Mouse (Mus musculus) stomach, embryonic 15.5 days (tissue): ENCODE results near the gene Llph. TPM values are rescaled to one million over a fixed set of nuclear protein-coding genes. Genes with fewer than 3 reads are reported as not detected.

Source experiments
- ATAC-seq: fragments of 200-750 bp; cut with Nextera tagmentation; 2 replicates; pipeline ENCODE4 v1.8.0; 2017; ENCODE audit warnings: low read depth, moderate number of reproducible peaks, moderate TSS enrichment; ENCODE audit not compliant: insufficient read depth, low FRiP score
- H3K27ac ChIP-seq: fragments of 300-500 bp; sonication (generic); 2 replicates; pipeline ENCODE4 v1.5.1; 2015; ENCODE audit warnings: mild to moderate bottlenecking, inconsistent platforms
- H3K27me3 ChIP-seq: fragments of 300-500 bp; sonication (generic); replicated peaks from 2 replicates; pipeline ENCODE4 v1.6.1; 2015; ENCODE audit warnings: inconsistent platforms
- H3K36me3 ChIP-seq: fragments of 300-500 bp; sonication (generic); 2 replicates; pipeline ENCODE4 v1.6.1; 2015; ENCODE audit warnings: inconsistent platforms
- H3K4me1 ChIP-seq: fragments of 300-500 bp; sonication (generic); 2 replicates; pipeline ENCODE4 v1.6.1; 2015; ENCODE audit warnings: inconsistent platforms
- H3K4me2 ChIP-seq: fragments of 300-500 bp; sonication (generic); 2 replicates; pipeline ENCODE4 v1.6.1; 2015; ENCODE audit warnings: mild to moderate bottlenecking, inconsistent platforms
- H3K4me3 ChIP-seq: fragments of 300-500 bp; sonication (generic); replicated peaks from 2 replicates; pipeline ENCODE4 v1.5.1; 2015; ENCODE audit warnings: inconsistent platforms
- H3K9ac ChIP-seq: fragments of 300-500 bp; sonication (generic); 2 replicates; pipeline ENCODE4 v1.6.1; 2015; ENCODE audit warnings: inconsistent platforms
- H3K9me3 ChIP-seq: fragments of 300-500 bp; sonication (generic); 2 replicates; pipeline ENCODE4 v1.6.1; 2016; ENCODE audit warnings: inconsistent platforms
- WGBS: fragments of 180-500 bp; shearing (Covaris S2); methylation state at CpG from one replicate; pipeline ENCODE4 v1.1.7; 2015; 5-methylcytosine and 5-hydroxymethylcytosine counted together
- polyA plus RNA-seq: library from polyadenylated mRNA; unstranded; fragments of >200 nt; fragmentation: Nextera tagmentation; extraction: Ambion mirVana; gene quantifications from 2 replicates; pipeline ENCODE4 v1.2.1, GENCODE M21; 2015

The Llph gene
- polyA plus RNA-seq, 1 experiment from 2014 or later: 53.8 TPM

DNA sequence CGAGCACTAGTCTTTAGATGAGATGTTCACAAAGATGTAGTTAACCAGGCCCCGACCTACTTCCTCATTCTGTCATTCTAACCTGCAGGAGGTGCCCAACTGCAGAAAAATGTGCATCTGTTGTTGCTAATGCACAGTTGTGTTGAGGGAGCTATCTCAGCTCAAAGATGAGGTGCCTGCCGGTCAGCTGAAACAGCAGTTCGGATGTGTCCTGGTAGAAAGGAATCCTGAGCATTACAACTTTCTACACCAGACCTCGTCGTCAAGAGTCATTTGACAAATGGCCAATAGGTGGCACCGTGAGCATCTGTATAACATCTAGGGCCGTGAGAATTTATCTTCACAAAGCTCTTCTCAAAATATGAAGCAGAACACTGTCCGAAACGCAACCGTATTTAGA is 30.4 kb downstream of the Llph start:
- Histone ChIP-seq H3K9me3 (no peaks in the 10 kb centered on the region), H3K4me2 (no peak overlapping the region), H3K27ac (no peak overlapping the region), H3K9ac (no peak overlapping the region), H3K4me1 (0 out of 2 replicates have a peak, but pooled peaks cover 4% of the 10 kb centered on the region), H3K36me3 (no peaks in the 10 kb centered on the region), H3K4me3 (no peak overlapping the region), H3K27me3 (no peaks in the 10 kb centered on the region)
- 17% methylated on average over 11 of the region's 11 CpGs for WGBS
- ATAC-seq: no peak

- Histone ChIP-seq H3K27ac (no peak overlapping the region), H3K9ac (no peak overlapping the region), H3K4me2 (no peak overlapping the region), H3K4me3 (no peak overlapping the region), H3K4me1 (0 out of 2 replicates have a peak, but pooled peaks cover 4% of the 10 kb centered on the region), H3K9me3 (no peaks in the 10 kb centered on the region), H3K36me3 (no peaks in the 10 kb centered on the region), H3K27me3 (no peaks in the 10 kb centered on the region)
- 53% methylated on average over 12 of the region's 12 CpGs for WGBS
- ATAC-seq: no peak
These were observed 40.9 kb downstream of the Llph start for GRCm38 (mm10) chr10:120267790-120268189.

DNA sequence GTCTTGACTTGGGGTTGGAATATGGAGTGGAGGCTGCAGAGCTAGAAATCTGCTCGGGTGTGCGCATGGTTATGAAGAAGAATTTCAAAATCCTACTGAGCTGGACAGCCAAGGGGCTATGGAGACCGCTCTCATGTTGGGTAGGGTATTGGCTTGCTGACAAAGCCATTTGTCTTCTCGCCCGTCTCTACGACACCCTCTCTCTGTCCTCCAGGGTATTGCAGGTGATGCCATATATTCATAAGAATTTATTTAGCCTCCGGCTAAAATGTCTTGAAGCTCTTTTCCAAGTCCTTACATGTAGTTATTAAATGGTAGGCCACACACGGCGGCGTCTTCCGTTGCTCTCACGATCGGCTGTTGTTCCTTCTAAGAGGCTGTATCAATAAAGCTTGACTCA is 43.1 kb downstream of the Llph start:
- WGBS: 93% methylated on average over 13 of the region's 13 CpGs
- H3K9ac ChIP-seq: no peak overlapping the region
- no peaks in the 10 kb centered on the region for H3K27me3 ChIP-seq
- no peak overlapping the region for H3K27ac ChIP-seq
- no peak overlapping the region for H3K4me3 ChIP-seq
- no peak for ATAC-seq
- no peaks in the 10 kb centered on the region for H3K36me3 ChIP-seq
- no peak overlapping the region for H3K4me2 ChIP-seq
- no peaks in the 10 kb centered on the region for H3K9me3 ChIP-seq
- H3K4me1 ChIP-seq: 0 out of 2 replicates have a peak, but pooled peaks cover 4% of the 10 kb centered on the region

DNA sequence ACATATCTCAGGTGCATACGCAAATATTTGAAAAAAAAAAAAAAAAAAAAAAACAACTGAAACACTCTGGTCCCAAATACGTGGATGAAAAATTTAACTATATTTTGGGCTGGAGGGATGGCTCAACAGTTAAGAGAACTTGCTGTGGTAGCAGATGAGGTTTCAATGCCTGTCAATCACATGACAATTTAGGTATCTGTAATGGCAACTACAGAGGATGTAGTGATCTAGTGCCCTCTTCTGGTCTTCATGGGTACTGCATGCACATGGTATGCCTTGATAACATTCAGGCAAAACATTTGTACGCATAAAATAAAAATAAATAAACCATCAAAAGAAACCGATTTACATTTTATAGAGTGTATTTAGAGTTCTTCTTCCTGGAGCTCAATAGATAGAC is 43.9 kb downstream of the Llph start:
- 0 out of 2 replicates have a peak, but pooled peaks cover 4% of the 10 kb centered on the region for H3K4me1 ChIP-seq
- no peaks in the 10 kb centered on the region for H3K9me3 ChIP-seq
- H3K27me3 ChIP-seq: no peaks in the 10 kb centered on the region
- H3K9ac ChIP-seq: no peak overlapping the region
- H3K4me3 ChIP-seq: no peak overlapping the region
- H3K4me2 ChIP-seq: no peak overlapping the region
- no peak overlapping the region for H3K27ac ChIP-seq
- no peak for ATAC-seq
- WGBS: 75% methylated on average over 4 of the region's 4 CpGs
- no peaks in the 10 kb centered on the region for H3K36me3 ChIP-seq

DNA sequence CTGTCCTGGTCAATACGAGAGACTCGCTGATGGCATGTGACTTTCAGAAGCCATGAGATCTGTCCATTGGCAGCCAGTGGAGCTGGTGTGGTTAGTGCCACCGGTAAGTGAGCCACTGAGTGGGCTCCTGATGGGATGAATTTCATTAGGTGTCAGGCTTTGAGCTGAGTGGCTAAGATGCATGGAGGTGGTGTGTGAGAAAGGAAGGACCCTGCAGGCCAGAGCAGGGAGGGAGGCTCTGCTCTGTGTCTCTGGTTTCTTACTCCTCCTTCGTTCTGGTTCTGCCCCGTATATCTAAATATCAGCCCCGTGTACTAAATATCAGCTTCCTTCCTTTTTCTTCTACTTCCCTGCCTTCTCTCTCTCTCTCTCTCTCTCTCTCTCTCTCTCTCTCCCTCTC is 44.4 kb downstream of the Llph start:
- Histone ChIP-seq H3K4me2 (peak overlapping the region; percentile 56), H3K9me3 (no peaks in the 10 kb centered on the region), H3K27me3 (no peaks in the 10 kb centered on the region), H3K9ac (no peak overlapping the region), H3K27ac (no peak overlapping the region), H3K4me1 (0 out of 2 replicates have a peak, but pooled peaks cover 4% of the 10 kb centered on the region), H3K36me3 (no peaks in the 10 kb centered on the region), H3K4me3 (no peak overlapping the region)
- ATAC-seq: no peak
- 52% methylated on average over 6 of the region's 6 CpGs for WGBS

GRCm38 (mm10) chr10:120271879-120272269 is 45.0 kb downstream of the Llph start:
- Histone ChIP-seq H3K9ac (no peak overlapping the region; the same call in 1 of the 2 replicates), H3K36me3 (no peaks in the 10 kb centered on the region), H3K27ac (no peak overlapping the region), H3K4me1 (0 out of 2 replicates have a peak, but pooled peaks cover 4% of the 10 kb centered on the region), H3K4me3 (peak overlapping the region; percentile 23; the same call in 1 of the 2 replicates), H3K4me2 (peak overlapping the region; percentile 56), H3K27me3 (no peaks in the 10 kb centered on the region), H3K9me3 (no peaks in the 10 kb centered on the region)
- WGBS: 15% methylated on average over 10 of the region's 11 CpGs
- no peak for ATAC-seq

- H3K9me3 ChIP-seq: no peaks in the 10 kb centered on the region
- ATAC-seq: no peak
- no peak overlapping the region for H3K27ac ChIP-seq
- no peaks in the 10 kb centered on the region for H3K36me3 ChIP-seq
- WGBS: 9% methylated on average over 19 of the region's 19 CpGs
- no peak overlapping the region; the same call in 1 of the 2 replicates for H3K9ac ChIP-seq
- 0 out of 2 replicates have a peak, but pooled peaks cover 4% of the 10 kb centered on the region for H3K4me1 ChIP-seq
- H3K4me3 ChIP-seq: peak overlapping the region; percentile 23; the same call in 1 of the 2 replicates
- H3K27me3 ChIP-seq: no peaks in the 10 kb centered on the region
- H3K4me2 ChIP-seq: peak overlapping the region; percentile 56
These were observed 45.5 kb downstream of the Llph start for GRCm38 (mm10) chr10:120272270-120272883.

DNA sequence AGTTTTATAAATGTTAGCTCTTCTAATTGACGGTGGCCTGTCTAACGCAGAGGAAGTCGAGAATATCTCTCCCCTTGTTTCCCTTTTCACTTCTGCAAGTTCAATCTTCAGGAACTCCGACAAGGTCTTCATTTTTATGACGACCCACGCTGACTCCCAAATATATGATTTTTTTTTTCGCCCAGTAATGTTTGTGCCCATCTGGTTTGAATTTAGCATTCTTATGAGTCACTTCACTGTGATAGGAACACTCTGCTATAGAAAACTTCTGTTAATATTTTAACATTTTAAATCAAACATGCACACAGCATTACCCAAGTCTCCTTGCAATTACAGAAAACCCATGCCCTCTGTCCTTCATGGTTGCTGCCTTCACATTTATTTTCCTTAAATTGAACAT is 46.5 kb downstream of the Llph start:
- no peak for ATAC-seq
- H3K27me3 ChIP-seq: no peaks in the 10 kb centered on the region
- H3K9ac ChIP-seq: no peak overlapping the region
- no peak overlapping the region for H3K4me3 ChIP-seq
- H3K27ac ChIP-seq: no peak overlapping the region
- no peaks in the 10 kb centered on the region for H3K36me3 ChIP-seq
- H3K9me3 ChIP-seq: no peaks in the 10 kb centered on the region
- 0 out of 2 replicates have a peak, but pooled peaks cover 4% of the 10 kb centered on the region for H3K4me1 ChIP-seq
- H3K4me2 ChIP-seq: no peak overlapping the region
- 67% methylated on average over 7 of the region's 7 CpGs for WGBS

DNA sequence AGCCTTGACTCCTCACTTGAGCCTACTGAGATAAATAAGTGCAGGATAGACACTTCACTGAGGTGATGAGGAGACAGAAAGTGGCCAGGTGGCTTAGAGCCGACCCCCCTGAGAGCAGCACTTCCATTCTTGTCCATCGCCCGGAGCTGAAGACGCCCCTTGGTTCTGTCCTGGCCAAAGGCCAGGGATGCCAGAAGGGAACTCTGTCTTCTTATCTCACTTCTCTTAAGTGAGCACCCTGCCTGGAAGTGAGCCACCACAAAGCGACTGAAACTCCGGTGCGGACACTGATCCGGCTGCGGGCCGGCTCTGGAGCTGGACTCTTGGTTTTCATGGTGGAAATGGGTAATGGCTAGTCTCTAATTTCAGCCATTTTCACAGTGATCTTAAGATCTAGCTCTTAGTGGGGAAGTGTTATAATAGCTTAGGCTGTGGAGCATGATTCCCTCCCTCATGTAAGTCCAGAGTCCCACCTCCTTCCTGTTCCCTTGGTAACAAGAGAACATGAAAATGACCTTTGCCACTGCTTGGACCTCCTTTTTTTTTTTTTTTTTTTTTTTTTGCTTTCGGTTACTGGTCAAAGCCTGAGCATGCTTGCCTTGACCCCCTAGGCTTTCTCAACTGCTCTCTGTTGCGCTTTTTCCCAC is 52.7 kb downstream of the Llph start:
- no peak overlapping the region for H3K9ac ChIP-seq
- no peaks in the 10 kb centered on the region for H3K27me3 ChIP-seq
- no peak overlapping the region for H3K4me3 ChIP-seq
- H3K27ac ChIP-seq: no peak overlapping the region
- no peak overlapping the region for H3K4me2 ChIP-seq
- no peaks in the 10 kb centered on the region for H3K4me1 ChIP-seq
- 75% methylated on average over 12 of the region's 12 CpGs for WGBS
- H3K9me3 ChIP-seq: no peaks in the 10 kb centered on the region
- no peak for ATAC-seq
- H3K36me3 ChIP-seq: no peaks in the 10 kb centered on the region

DNA sequence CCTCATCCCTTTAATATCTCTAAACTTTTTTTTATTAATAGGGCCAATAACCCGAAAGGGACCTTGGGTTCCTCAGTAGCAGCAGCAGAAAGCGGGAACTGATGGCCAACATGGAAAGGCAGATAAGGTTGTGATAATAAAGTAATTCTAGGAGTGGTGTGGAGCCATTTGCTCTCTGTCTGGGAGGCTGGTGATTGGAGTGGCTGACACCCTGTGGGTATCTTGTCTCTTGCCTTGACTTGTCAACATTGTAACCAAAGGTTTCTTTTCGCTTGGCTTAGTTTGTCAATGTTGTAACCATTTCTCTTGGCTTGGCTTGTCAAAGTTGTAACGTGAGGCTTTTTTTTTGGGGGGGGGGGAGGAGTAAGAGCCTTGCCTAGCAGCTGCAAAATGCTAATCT is 53.5 kb downstream of the Llph start:
- WGBS: 63% methylated on average over 4 of the region's 4 CpGs
- Histone ChIP-seq H3K9ac (no peak overlapping the region), H3K36me3 (no peaks in the 10 kb centered on the region), H3K27ac (no peak overlapping the region), H3K4me2 (no peak overlapping the region), H3K27me3 (no peaks in the 10 kb centered on the region), H3K4me3 (no peak overlapping the region), H3K4me1 (no peaks in the 10 kb centered on the region), H3K9me3 (no peaks in the 10 kb centered on the region)
- ATAC-seq: no peak

DNA sequence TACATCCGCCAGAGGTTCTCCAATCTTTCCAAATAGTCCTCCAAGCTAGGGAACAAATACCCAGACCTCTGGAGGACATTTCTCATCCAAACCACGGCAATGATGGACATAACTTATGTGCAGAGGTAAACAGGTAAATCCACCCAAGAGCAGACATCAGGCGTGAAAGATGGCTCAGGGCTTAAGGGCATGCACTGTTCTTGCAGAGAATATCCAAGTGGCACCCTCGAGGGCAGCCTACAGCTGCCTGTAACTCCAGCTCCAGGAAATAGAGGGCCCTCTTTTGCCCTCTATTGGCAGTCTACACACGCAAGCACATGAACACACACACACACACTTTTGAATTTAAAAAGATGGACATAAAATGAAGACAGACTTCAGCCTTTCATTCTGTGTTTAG is 54.8 kb downstream of the Llph start:
- Histone ChIP-seq H3K27me3 (no peaks in the 10 kb centered on the region), H3K9ac (no peak overlapping the region), H3K36me3 (no peaks in the 10 kb centered on the region), H3K4me2 (no peak overlapping the region), H3K27ac (no peak overlapping the region), H3K4me3 (no peak overlapping the region), H3K4me1 (no peaks in the 10 kb centered on the region), H3K9me3 (no peaks in the 10 kb centered on the region)
- ATAC-seq: no peak
- 74% methylated on average over 5 of the region's 5 CpGs for WGBS
